Mouse (Mus musculus): Measurements from ENCODE around the gene A630023A22Rik.

The A630023A22Rik gene

DNA sequence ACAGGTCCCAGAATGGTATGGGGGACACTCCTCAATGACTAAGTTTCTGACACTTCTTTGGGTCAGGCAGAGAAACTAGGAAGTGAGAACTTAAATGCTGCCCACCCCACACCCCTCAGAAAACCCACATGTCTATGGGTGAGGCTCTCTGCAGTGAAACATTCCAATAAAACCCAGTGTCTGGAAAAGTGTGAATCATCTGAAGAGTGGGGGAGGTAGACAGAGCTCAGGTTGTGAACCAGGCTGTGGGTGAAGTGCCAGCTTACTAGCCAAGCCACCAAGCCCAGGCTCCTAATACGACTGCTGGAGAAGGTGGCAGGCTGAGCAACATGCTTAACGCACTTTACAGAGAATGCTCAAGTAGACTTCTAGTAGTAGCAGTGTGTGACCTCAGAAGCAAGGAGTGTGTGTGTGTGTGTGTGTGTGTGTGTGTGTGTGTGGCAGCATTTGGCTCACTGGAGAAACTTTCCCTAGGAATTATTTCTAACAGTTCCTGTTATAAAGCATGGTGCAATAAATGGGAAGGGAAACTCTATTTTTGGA is 14.6 kb downstream of the A630023A22Rik start:
- in situ Hi-C loops (cut with MboI, MseI) = loop anchor here (25.0 kb wide), 1 partner anchor 474 kb away; no protein-coding TSS in a partner anchor

GRCm38 (mm10) chr14:34086806-34087205 is 15.7 kb downstream of the A630023A22Rik start:
- in situ Hi-C loops (cut with MboI, MseI) = loop anchor here (25.0 kb wide), 1 partner anchor 475 kb away; no protein-coding TSS in a partner anchor

GRCm38 (mm10) chr14:34085731-34086130 is 16.8 kb downstream of the A630023A22Rik start, which contains the start of gene Anxa8:
Gene Anxa8, plus strand, starts transcription at chr14:34085981.
- in situ Hi-C loops (cut with MboI, MseI) = loop anchor here (25.0 kb wide), 1 partner anchor 477 kb away; no protein-coding TSS in a partner anchor

DNA sequence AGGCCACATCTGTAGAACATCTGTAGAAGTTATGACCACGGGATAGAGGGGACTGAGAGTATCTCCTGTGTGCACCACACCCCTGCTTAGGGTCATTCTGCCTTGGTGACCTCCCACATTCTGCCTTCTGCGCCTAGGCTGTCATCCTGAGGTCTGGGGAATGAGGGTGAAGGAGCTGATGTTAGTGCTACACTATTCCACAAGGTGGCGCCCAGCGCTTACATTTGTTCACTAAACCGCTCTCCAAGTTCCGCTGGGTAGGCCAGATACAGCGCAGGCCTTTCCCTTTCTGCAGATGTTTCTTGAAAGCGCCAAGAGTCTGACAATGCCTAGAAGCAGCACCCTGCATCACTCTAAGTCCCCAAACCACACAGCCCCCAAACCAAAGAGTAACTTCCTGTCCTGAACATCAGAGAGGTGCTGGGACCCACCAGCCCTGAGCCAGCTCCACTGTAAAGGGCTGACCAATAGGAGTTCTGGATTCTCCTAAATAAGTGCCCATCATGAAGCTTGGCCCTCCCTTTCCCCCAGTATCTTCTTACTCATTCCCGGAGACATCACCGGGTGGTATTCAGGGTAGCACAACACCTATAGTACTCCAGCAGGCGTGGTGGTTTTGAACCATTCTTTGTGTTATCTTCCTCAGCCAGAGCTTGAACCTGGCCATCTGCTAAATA is 22.1 kb downstream of the A630023A22Rik start:
- in situ Hi-C loops (cut with MboI, MseI) = loop anchor here (25.0 kb wide), 1 partner anchor 482 kb away; no protein-coding TSS in a partner anchor

DNA sequence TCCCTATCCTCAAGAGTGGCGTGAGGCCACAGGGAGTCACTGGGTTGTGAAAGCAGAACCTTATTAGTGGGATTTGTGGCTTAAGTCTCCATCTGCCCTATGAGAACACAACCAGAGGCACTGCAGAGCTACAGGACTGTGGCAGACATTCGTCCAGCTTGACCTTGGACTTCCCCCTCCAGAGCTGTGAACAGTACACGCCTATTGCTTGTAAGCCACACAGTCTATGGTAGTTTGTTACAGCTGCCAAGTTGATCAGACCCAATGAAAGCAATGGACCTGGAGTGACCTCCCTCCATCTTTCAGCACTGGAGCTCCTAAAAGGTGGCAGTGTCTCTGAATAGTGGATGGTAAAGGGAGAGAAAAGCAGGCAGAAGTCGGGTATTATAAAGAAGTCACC is 24.3 kb downstream of the A630023A22Rik start:
- in situ Hi-C loops (cut with MboI, MseI) = loop anchor here (25.0 kb wide), 1 partner anchor 484 kb away; no protein-coding TSS in a partner anchor

GRCm38 (mm10) chr14:34077222-34077621 is 25.3 kb downstream of the A630023A22Rik start:
- in situ Hi-C loops (cut with MboI, MseI) = loop anchor here (25.0 kb wide), 1 partner anchor 485 kb away; no protein-coding TSS in a partner anchor

GRCm38 (mm10) chr14:34075346-34075745 is 27.2 kb downstream of the A630023A22Rik start:
- in situ Hi-C loops (cut with MboI, MseI) = loop anchor here (25.0 kb wide), 1 partner anchor 487 kb away; no protein-coding TSS in a partner anchor

- in situ Hi-C loops (cut with MboI, MseI) = no loop called here
These were observed 30.9 kb downstream of the A630023A22Rik start for GRCm38 (mm10) chr14:34071665-34072064.

- in situ Hi-C loops (cut with MboI, MseI) = no loop called here
These were observed 50.0 kb downstream of the A630023A22Rik start, which contains the start of gene Antxrl for GRCm38 (mm10) chr14:34052516-34052915. Gene Antxrl, plus strand, starts transcription at chr14:34052707.

- in situ Hi-C loops (cut with MboI, MseI) = no loop called here
These were observed 52.3 kb downstream of the A630023A22Rik start for GRCm38 (mm10) chr14:34050101-34050779.

DNA sequence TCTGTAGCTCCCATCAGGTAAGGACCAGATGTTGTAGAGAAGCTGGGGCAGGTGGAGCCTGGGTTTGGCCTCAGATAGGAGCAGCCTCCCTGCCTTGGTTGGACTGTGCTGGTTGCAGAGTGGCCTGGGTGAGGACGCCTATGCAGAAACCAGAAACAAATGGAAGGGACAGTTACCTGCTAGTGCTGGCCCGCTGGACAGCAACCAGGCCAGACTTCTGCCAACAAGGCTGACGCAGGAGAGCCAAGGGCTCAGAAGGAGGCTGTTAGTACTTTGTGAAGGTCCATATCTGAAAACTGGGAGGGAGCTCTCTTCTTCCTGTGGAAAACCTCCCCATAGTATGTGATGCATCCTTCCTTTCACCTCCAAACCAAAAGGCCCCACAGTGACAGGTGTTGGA is 59.2 kb downstream of the A630023A22Rik start:
- in situ Hi-C loops (cut with MboI, MseI) = no loop called here

GRCm38 (mm10) chr14:34041241-34041640 is 61.3 kb downstream of the A630023A22Rik start:
- in situ Hi-C loops (cut with MboI, MseI) = no loop called here

DNA sequence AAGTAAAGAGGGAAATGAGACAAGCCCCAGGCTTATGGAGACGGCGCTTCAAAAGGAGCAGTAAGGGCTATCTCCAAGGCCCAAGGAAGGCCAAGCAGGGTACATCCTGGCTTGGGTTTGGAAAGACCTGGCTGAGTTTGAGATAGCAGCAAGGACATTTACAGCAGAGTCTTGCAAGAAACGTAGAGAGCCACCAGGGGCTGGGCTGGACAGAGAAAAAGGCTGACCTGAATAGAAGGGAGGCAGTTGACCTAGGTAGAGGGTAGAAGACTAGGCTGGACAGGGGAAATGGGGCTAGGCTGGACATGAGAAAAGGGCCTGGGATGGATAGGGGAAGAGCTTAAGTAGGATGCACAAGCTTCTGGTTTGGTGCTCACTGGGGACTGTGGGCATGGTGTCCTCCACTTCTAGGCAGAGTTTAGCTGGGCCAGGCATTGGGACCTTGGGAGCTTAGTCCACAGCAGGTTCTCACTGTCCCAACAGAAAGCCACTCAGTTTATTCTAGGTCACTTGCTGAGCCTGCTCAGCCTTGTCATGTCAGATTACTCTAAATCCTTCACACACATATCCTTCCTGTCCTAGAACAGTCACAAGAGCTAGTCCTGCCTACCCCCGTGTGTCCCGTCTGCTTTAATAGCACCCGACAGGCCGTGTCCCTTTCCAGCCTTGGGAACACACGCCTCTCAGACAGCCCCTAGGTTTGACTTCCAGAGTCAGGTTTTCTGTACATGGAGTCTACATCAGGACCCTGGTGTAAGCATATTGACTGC is 68.5 kb downstream of the A630023A22Rik start:
- in situ Hi-C loops (cut with MboI, MseI) = no loop called here

GRCm38 (mm10) chr14:34026710-34027109 is 75.8 kb downstream of the A630023A22Rik start:
- in situ Hi-C loops (cut with MboI, MseI) = loop anchor here (10.0 kb wide), 1 partner anchor 1558 kb away; no protein-coding TSS in a partner anchor

DNA sequence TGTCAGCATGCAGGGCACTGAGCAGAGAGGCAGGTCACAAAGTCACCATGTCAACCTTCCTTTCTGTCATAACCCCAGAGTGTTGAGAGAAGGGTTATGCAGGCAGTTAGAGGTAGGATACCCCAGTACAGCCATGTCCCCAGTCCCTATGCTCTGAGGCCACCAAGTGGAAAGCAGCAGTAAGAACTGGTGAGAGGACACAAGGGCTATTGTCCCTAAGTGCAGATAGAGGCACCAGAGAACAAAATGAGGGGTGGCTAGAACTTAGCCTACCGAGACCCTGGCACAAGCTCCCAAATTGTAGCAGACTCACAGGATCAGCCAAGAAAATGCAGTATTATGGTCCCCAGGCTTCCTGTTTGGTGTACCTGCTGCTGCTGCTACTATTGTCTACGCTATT is 85.6 kb downstream of the A630023A22Rik start:
- in situ Hi-C loops (cut with MboI, MseI) = no loop called here

DNA sequence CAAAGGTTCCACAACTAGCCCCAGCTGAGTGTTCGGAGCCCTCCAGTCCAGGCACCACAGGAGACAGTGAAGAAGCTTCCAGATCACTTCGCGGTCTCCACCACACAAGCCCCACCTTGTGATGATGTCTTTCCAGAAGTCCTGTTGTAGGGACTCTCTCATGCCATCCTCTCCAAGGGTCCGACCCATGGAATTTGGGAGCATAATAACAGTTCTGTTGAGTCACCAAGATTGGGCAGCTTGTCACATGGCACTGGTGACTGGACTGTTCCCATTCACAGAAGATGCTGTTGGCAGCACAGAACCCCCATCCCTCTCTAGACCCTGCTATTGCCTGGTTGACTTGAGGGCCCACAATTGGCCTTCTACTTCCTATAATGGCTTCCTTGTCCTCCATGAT is 86.2 kb downstream of the A630023A22Rik start, which contains the start of gene Gm5460:
Gene Gm5460 (plus strand): TSS at position 378 of the 400 bp plus-strand sequence.
- in situ Hi-C loops (cut with MboI, MseI) = no loop called here

DNA sequence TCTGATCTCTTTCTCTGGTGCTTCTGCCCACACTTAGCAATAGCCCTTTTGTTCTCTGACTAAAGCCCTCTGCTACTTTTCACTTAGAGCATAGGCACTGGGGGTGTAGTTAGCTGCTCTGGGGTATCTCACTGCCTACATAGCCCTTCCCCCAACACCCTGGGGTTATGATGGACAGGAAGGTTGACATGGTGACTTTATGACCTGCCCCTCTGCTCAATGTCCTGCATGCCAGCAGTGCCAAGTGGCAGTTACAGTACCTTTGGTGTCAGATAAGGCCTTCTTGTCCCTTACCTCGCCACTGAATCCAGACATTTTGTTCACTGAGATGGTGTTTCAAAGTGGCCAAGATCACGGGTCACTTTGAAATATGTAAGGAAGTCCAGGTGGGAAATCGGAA is 87.5 kb downstream of the A630023A22Rik start, which contains the start of gene Gm30083:
Gene Gm30083 (minus strand): TSS at position 120 of the 400 bp plus-strand sequence.
- in situ Hi-C loops (cut with MboI, MseI) = no loop called here

GRCm38 (mm10) chr14:34002358-34002757 is 100.2 kb downstream of the A630023A22Rik start:
- in situ Hi-C loops (cut with MboI, MseI) = no loop called here

DNA sequence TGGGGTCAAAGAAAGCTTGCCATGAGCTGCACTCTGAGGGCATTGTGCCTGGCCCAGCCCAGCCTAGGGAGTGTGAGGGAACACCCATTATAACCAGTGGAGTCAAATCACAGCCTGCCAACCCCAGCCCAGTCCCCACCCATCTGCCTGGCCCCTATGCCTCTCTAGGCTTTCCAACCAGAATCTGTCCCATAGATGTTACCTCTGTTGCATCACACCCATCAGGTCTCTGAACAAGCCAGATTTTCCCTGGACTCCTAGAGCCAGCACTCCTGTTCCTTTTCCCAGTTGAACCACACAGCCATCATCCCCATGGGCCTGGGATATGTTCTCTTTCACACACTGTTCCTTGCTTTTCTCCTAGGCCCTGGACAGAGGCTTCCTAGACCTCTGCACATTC is 101.1 kb downstream of the A630023A22Rik start:
- in situ Hi-C loops (cut with MboI, MseI) = no loop called here

All from regulatory T cell (primary cell).